Mouse (Mus musculus) megakaryocyte, adult 5-6 weeks (primary cell): Measurements from ENCODE around the gene Gm20388. TPM values are rescaled to one million over a fixed set of nuclear protein-coding genes. Genes with fewer than 3 reads are reported as not detected.

Experiments
- ATAC-seq: 2 replicates; pipeline ENCODE4 v1.8.0; 2016; ENCODE audit warnings: mild to moderate bottlenecking, inconsistent platforms; ENCODE audit not compliant: poor library complexity, severe bottlenecking
- total RNA-seq, 2 experiments: library from RNA; stranded (forward) in 1 of 2; stranded (reverse) in 1 of 2; fragments of 153-499, 151-499 nt in 1 of 2; fragments of 221-1000, 200-1000 nt in 1 of 2; gene quantifications; 2 replicates each; pipeline versions ENCODE4 v1.2.3 to v1.2.4; 2015 to 2017

The Gm20388 gene
- total RNA-seq, 2 experiments from 2014 or later: 7.6 to 15.5 TPM

DNA sequence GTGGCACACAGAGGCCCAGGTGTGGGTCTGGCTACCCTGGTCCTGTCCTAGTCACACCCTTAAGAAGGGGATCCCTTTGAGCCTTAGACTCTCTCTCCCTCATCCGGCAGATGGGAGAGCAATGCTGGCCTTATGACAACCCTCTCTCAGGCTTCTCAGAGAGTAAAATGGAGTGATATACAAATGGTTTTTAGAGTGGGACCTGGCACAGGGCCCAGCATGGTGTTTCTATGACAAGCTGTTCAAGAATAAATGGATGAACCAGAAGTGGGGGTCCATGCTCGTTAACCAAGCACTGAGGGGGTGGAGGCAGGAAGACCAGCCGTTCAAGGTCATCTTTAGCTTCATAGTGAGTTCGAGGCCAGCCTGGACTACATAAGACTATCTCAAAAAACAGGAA lies 4281.6 kb downstream of the Gm20388 start:
- ATAC-seq: no peak

DNA sequence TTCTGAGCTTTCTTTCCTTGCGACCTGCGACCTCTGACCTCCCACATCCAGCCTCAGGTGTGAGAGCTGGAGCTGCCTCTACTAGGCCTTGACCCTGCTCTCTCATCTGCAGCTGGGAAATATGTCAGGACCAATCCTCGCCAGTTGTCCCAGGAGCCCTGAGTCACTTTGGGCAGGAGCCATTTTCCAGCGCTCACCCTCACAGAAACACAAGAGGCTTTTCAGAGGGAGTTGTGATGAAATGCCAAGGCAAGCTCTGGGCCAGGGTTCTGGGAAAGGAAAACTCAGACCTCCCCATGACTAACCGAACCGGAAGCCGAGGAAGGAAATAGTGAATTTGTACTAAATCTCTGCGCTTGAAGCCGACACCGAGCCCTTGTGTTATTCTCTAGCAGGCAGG lies 4282.3 kb downstream of the Gm20388 start:
- ATAC-seq: no peak

DNA sequence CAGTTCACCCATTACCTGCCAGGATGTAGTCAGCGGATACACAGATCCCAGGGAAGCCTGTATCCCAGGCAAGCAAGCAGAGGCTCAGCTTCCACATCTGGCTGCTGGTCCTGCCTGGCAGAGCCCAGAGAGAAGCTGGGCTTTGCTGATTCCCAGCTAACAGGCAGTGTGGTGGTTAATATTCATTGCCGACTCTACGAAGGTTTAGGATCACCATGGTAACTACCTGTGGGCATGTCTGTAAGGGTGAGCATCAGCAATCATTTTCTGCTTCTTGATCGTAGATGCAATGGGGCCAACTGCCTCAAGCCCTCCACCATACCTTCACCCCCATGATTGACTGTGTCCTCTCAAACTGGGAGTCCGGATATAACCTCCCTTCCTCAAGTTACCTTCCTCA lies 4283.4 kb downstream of the Gm20388 start:
- ATAC-seq: no peak

DNA sequence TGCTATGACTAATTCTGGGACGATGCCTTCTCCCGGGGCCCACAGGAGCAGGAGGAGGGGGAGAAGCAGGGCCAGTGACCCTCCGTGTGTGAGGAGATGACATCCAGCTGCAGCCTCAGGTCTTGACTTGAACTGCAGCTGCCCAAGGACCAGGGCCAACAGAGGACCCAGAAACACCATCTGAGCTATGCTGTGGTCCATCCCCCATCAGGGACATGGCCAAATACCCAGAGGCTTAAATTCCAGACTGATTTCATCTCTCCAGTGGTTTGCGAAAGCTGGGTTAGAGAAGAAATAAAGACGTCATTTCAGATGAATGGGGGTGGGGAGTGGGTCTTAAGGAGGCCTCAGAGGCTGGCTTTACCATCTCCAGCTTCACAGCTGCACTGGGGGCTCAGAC lies 4285.6 kb downstream of the Gm20388 start:
- ATAC-seq: no peak

DNA sequence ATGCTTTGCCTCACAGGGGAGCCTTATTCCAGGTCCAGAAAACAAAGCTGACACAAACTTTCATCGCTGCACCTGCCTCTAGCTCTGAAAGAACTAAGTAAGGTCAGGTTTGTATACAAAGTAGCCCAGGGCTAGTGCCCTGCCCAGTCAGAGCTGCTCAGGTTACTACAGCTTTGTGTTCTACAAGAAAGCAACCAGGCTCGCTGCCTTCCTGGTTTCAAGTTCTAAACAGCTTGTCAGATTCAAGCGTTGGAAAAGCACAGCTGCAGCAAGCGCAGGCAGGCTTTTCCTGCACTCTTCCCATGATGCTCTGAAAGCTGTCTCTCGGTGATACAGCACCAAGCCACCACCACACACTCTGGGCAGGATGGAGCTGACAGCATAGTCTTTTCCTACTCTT lies 4286.2 kb downstream of the Gm20388 start:
- ATAC-seq: no peak

DNA sequence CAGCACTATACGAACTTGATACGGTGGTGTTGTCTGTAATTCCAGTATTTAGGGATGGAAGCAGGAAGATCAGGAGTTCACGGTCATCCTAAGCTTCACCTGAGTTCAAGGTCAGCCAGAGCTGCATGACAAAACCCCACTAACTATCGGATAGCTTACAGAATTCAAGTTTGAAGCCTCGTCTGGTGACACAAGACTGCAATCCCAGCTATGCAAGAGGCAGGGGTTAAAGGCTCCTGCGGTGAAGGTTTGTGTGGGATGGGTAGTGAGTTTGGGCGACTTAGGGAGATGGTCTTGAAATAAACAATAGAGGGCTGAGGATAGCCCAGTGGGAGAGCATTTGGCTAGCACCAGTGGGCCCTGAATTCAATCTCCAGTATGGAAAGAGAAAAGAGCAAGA lies 4287.6 kb downstream of the Gm20388 start:
- no peak for ATAC-seq

DNA sequence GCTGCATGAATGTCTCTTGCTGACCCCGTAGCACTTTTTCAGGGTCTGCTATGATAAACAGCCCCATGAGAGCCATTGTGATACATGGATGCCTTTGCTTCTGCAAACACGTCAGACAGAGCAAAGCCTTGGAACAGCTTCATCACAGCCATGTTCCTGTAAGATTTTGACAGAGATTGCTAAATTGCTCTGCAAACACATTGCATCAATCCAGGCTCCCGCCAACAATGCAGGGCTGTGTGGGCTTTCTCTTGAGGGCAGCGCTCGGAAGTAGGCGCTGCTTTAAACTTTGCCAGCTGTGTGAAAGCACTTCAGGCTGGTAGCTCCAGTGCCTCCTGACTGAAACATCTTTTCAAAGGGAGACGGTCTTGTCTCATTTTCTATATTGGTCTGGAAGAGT lies 4289.8 kb downstream of the Gm20388 start:
- ATAC-seq: peak; percentile 59

DNA sequence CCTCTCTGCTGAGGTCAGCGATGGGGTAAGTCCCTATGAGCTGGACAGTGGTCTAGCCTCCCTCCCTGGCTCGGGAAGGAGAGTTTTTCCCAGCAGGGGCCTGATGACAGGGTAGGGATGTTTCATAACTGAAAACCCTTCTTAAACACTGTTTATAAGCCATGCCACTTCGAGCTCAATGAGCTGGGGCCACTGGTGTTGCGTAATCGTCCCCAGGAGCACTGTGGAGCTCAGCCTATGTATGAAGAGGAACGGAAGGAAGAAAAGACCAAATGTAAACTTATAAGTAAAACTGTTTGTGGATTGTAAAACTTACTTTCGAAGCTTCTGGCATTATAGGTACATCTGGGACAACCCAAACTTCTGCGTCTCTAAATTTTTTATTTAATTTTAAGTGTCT lies 4291.1 kb downstream of the Gm20388 start:
- 0 out of 2 replicates have a peak, but pooled peaks have one; percentile 43 for ATAC-seq

DNA sequence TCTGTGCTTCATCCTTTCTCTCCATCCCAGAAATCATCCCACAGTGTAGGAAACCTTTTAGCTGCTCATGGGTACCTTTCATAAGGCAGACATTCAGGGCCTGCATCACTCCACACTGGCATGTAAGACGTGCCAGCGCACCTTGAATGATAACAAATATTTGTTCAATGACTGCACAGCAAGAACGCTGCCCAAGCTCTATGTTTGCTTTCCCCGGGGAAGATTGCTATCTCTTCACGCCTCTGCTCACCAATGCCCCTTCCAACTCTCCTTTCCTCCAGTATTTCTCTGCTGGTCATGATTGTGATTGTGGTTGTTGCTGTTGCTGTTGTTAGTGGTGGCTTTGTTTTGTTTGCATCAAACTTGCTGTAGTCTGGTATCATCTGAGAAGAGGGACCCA lies 4292.3 kb downstream of the Gm20388 start:
- ATAC-seq: no peak

DNA sequence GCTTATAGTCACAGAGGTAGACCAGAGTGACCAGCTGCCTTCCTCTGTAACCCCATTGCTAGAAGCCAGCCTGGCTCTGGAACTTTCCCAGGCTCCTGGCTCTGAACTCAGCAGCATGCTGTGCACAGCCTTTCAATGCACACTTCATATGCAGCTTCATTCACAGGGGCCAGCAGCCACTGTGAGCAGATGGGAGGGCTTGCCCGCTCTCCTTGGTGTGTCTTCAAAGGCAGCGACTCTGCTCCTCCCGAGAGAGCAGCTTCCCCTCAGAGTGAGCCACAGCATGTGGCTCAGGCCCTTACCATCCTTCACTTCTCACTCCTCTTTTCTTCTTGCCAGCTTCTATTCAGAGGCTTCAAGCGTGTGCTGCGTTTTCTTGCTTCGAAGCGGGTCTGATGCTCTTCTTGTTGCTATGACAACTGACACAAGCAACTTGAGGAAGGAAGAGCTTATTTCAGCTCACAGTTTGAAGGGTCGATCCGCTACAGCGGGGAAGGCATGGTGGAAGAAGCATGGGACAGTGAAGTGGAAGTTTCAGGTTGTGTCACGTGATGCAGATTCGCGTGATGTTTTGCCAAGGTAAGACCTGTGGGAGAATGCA lies 4293.5 kb downstream of the Gm20388 start:
- no peak for ATAC-seq

DNA sequence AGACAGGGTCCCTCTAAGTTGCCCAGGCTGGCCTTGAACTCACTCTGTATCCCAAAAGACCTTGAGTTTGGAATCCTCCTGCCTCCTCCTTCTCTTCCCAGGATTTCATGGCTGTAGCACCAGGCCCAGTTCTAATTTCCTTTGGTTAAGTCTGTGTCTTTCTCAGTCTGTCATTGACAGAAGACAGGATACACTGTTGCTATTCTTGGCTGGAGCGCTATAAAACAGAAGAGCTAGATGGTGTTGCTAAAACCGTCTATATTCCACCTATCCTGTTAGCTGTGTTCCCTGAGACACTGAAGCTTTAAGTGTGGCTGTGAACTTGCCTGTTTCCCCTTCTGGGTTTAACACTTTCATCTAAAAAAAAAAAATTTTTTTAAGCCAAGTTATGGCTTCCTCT lies 4301.5 kb downstream of the Gm20388 start:
- ATAC-seq: no peak

DNA sequence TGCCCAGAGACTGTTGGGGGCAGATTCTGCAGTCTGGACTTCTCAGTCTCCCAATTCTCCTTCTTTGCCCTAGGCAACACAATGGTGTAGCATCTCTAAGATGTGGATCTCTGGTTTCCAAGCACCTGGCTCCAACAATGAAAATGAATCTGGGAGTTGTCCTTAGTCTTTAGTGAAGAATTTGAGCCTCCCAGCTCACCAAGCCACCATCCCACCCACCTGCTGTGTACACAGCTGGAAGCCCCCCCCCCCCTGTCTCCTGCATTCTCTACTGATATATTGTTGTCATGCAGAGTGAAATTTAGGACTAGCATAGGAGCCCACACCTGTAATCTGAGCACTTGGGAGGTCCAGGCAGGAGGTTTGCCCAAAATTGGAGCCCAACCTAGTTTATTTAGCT lies 4306.3 kb downstream of the Gm20388 start:
- no peak for ATAC-seq

DNA sequence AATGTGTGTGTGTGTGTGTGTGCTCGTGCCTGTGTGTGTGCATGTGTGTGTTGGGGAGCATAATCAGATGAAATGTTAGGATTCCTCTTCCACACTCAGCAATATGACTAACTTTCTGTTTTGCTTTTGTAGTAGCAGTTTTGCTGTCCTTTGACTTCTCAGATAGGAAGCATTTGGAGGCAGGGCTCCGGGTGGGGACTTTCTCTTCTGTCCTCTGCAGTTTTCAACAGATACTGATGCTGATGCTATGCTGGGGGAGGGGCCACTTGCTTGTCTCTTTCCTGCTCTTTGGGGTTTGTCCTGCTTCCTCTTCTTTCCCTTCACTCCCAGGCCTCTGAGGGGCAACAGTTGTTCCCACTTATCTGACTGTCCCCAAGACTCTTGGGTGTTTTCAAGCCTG lies 4319.2 kb downstream of the Gm20388 start:
- ATAC-seq: 0 out of 2 replicates have a peak, but pooled peaks have one; percentile 14

DNA sequence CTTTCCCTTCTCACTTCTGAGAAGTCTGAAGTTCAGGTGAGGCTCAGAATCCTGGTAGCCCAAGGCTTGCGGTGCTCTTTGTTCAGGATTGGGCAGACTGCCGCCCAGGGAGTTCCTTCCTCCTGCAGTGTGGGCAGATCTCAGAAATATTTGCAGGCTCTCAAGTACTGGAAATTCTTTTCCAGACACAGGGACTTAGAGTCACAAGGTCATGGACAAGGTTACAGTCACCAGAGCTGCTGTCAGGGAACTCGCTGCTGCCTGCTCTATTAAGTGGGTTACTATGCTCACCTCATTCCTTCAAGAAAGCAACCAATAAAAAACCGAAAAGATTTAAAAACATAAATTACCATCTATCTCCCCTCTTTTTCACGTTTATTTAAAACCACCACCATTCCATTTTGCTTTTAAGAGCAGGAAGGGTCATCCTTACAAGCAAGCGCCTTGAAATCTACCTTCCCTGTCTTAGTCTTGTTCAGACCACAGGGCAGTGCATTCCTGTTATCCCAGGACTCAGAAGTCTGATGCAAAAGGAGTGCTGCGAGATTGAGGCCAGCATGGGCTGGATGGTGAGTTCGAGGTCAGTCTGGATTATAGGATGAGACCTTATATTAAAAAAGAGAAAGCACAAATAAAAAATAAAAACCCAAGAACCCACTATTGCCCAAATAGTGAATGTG lies 4320.0 kb downstream of the Gm20388 start:
- no peak for ATAC-seq

DNA sequence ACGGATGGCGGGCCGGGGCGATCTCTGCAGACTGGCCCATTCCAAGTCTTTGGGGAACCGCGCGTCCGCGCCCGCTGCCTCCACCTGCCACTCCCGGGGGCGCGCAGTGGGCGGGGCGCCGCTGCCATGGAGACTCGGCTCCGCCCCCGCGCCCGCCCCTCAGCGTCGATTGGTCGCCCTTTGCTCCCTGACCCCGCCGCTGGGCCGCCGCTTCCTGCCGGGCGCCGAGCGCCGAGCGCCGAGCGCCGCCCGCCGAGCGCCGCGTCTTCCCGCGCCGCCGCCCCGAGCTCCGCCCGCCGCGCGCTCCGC lies 4320.5 kb downstream of the Gm20388 start, which contains the start of gene Galnt2:
Gene Galnt2 (plus strand): TSS at position 216 of the 309 bp plus-strand sequence.
- ATAC-seq: peak; percentile 90

DNA sequence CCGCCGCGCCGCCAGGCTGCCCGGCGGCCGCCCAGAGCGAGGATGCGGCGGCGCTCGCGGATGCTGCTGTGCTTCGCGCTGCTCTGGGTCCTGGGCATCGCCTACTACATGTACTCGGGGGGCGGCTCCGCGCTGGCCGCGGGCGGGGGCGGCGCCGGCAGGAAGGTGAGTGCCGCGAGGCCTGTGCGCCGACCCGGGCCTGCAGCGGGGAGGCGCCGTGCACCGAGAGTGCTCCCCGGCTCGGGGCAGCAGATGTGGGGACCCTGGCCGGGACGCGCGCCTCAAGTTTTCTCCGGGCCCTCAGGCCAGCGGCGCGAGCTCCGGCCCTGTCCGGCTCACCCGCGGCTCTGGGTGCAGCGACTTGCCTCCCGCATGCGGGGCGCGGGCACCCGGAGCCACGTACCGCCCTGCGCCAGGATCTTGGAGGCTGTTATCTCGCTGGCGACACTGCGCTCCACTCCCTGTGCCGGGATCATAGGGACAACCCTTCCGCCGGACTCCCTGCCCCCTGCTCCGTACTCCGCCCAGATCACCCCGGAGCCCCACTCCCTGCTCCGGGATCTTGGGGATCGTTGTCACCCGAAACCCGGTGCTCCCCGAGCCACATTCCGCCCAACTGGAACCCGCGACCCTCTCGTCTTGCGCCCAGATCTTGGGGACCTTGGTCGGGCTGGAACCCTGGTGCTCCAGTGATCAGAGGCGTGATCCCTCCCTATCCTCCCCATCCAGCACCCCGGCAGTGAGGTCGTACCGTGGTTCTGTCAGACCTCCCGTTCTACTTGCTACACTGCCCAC lies 4321.0 kb downstream of the Gm20388 start:
- peak; percentile 40 for ATAC-seq

DNA sequence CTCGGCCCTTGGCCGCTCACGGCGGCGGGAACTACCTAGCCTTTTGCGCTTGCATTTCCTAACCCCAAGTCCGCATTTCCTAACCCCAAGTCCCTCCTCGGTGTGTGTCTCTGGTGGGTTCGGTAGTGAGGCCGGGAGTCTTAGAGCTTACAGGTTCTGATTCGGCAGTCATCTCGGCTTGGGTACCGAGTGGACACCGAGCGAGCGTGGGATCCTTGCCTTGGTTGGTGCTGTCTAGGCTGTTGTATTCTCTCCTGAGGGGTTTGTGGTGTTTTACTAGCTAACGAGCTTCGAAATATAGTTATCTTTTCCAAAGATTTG lies 4321.6 kb downstream of the Gm20388 start:
- ATAC-seq: peak; percentile 33

DNA sequence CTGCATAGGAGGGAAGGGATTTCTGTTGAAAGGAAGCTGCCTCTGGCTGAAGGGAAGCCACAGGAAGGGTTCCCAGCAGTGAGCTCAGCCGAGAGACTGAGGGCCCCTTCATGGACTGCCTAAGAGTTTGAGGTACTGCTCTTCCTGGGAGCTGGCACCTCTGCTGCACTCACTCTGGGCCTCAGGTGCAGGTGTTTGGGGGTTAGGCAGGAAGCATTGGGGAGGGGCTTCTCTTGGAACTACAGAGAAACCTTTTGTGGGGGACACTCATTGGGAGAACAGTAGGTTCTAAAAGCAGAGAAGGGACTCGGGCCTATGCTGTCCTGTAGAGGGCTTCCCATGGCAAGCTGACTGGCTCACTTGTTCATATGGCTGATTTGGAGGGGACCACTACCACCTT lies 4323.9 kb downstream of the Gm20388 start:
- ATAC-seq: no peak

DNA sequence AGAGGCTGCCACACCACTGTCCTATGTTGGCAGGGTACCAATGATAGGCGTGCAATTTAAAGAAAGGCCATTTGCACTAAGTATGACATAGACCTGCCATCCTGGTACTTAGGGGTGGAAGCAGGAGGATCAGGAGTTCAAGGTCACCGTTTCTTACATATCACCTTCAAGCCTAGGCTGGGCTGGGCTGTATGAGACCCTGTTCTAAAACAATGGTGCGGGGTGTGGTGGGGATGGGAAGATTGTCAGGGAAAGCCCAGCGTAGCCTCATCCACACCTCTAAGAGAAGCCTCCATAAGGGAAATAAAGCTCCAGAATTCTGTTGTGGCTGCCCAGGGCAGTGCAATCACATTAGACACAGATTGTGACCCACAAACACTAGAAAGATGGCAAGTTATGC lies 4324.9 kb downstream of the Gm20388 start:
- ATAC-seq: no peak

DNA sequence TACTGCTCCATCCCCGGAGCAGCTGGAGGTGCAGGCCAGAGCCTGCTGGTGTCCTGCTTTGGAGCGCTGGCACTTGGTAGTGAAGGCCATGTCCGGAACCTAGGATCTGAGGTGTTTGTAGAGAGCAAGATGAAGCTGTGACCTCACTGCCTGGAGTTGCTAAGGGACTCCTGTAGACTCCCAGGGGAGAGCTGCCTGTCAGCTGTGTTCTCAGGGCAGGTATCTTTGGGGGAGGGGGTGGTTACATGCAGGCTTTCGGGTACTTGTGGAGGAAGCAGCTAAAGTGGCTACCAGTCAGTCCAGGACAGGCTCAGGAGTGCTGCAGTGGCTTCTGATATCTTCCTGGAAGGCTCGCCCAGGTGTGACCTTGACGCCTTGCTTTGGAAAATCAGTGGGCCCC lies 4328.7 kb downstream of the Gm20388 start:
- no peak for ATAC-seq

DNA sequence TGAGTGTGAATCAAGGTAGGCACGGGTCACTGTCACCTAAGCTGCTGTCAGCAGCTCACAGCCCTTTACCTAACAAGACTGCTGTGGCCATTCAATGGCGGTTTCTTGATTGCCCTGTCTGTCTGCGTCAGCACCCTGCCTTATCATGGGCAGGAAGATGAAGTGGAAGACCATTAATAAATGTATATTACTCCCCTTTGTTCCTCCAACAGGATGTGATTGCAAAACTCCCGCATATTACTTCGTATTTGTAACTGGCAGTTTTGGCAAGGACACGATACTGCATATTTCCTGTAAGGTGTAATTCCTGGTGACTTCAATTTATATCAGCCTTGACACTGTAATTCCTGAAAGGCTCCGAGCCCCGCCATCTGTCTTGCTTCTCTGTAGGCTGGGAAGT lies 4330.3 kb downstream of the Gm20388 start:
- peak; percentile 30; the same call in 1 of the 2 replicates for ATAC-seq

DNA sequence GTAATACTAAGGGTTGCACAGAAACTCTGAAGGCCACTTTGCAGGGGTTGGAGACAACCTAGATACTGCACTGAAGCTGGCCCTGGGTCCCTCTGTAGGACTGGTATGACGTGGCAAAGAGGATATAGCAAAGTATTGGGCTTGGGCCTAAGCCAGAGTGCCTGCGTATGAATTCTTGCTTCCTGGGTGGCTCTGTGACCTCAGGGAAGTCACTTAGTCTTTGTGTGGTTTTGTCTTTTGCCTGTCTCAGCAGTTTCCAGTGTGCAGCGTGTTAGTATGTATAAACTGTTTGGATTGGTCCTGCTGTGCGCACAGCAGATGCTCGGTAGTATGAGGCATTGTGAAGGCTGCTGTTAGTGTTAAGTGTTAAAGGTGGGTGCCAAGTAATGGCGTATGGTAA lies 4331.6 kb downstream of the Gm20388 start:
- peak; percentile 63 for ATAC-seq
